8 mouse cellular contexts compared by ENCODE assay signal in genomic region chr9:85596959-85597358, GRCm38 (mm10).
DNase-seq lines count a peak whose midpoint lies in the region; TF ChIP-seq lines count a peak whose summit lies in the region.

No protein-coding gene starts in this region.

- no peaks in the 10 kb centered on the region for H3K9me3 ChIP-seq in MEL (replicated peaks; ENCODE audit: insufficient read depth, low read length)

- TF ChIP-seq CTCF in left cerebral cortex, adult 2 months (IDR thresholded peaks at IDR 0.05) = peak; percentile 46
- peak; percentile 17 to 63 (median 61); a peak in 4 of 6 replicates for TF ChIP-seq CTCF in MEL (IDR thresholded peaks at IDR 0.05 in 2 of 3, conservative IDR thresholded peaks at IDR 0.05 in 1 of 3; ENCODE audit: control insufficient read depth in 1 of 3, insufficient read depth in 1 of 3, low read depth in 2 of 3, low read length in 3 of 3, poor library complexity in 1 of 3, severe bottlenecking in 1 of 3)

- H3K4me1 ChIP-seq in MEL (ENCODE audit: control insufficient read depth in 1 of 2, insufficient read depth in 2 of 2, low read length in 2 of 2) = no peaks in the 10 kb centered on the region

- peak; percentile 69 for TF ChIP-seq RAD21 in MEL (IDR thresholded peaks at IDR 0.05; ENCODE audit: low read depth, low read length)

- no peak overlapping the region for H3K9ac ChIP-seq in MEL (ENCODE audit: control insufficient read depth, low read depth, low read length, poor library complexity, severe bottlenecking)

- no peak for TF ChIP-seq EP300 in MEL (IDR thresholded peaks at IDR 0.05; ENCODE audit: low read depth in 1 of 2, low read length in 2 of 2)

- peak; percentile 6 to 12 for DNase-seq in cerebellum, adult 18-20 months
- DNase-seq in cerebellum, adult 11-12 months = no peak
- DNase-seq in left cerebral cortex, adult 2 months (ENCODE audit: extremely low spot score in 1 of 2, low spot score in 2 of 2) = peak in 1 of 2 experiments; percentile 20
- no peak for DNase-seq in left cerebral cortex, adult 11 months (ENCODE audit: low spot score)
- DNase-seq in MEL (ENCODE audit: low read depth, low spot score) = peak; percentile 38
- DNase-seq in embryo, embryonic 11 days = peak; percentile 27
- peak; percentile 26 for DNase-seq in retina, postnatal 1 day
- no peak for DNase-seq in frontal cortex, postnatal 36 days (ENCODE audit: low spot score in 2 of 2)

- H3K4me3 ChIP-seq in left cerebral cortex, adult 2 months = no peak overlapping the region
- no peak overlapping the region for H3K4me3 ChIP-seq in MEL (ENCODE audit: control insufficient read depth in 1 of 2, insufficient read depth in 1 of 2, low read depth in 2 of 2, low read length in 2 of 2)

- intact Hi-C loops in left cerebral cortex, adult 2 months (cut with DNase I) = no loop called here

- no peaks in the 10 kb centered on the region for H3K36me3 ChIP-seq in MEL (ENCODE audit: control insufficient read depth in 1 of 2, insufficient read depth in 2 of 2, low read length in 2 of 2)

- no peaks in the 10 kb centered on the region for H3K79me2 ChIP-seq in MEL (ENCODE audit: control insufficient read depth, insufficient read depth, low read length, poor library complexity)

- no peak for TF ChIP-seq POLR2A in MEL (IDR thresholded peaks at IDR 0.05; ENCODE audit: control insufficient read depth in 1 of 2, insufficient read depth in 1 of 2, low read depth in 1 of 2, low read length in 2 of 2, poor library complexity in 1 of 2)

- H3K27ac ChIP-seq in left cerebral cortex, adult 2 months = no peak overlapping the region
- H3K27ac ChIP-seq in MEL (ENCODE audit: control insufficient read depth, low read depth, low read length) = no peak overlapping the region

- no peaks in the 10 kb centered on the region for H3K27me3 ChIP-seq in MEL (ENCODE audit: control insufficient read depth in 1 of 2, insufficient read depth in 2 of 2, low read length in 2 of 2)

TF ChIP-seq in MEL, 35 proteins besides CTCF, POLR2A, EP300 and RAD21:
- TF ChIP-seq POLR2AphosphoS5 (IDR thresholded peaks at IDR 0.05; ENCODE audit: borderline replicate concordance, low read depth, low read length) (no peak), USF1 (IDR thresholded peaks at IDR 0.05; ENCODE audit: low read depth, low read length) (peak; percentile 54; the same call in 1 of the 2 replicates), MEF2A (IDR thresholded peaks at IDR 0.05; ENCODE audit: extremely low read depth, insufficient replicate concordance, low read depth, low read length, poor library complexity, severe bottlenecking) (no peak), NRF1 (IDR thresholded peaks at IDR 0.05; ENCODE audit: insufficient read depth, low read depth, low read length, poor library complexity, severe bottlenecking) (no peak), NELFE (IDR thresholded peaks at IDR 0.05; ENCODE audit: low read depth, low read length) (no peak), TBP (IDR thresholded peaks at IDR 0.05; ENCODE audit: low read depth, low read length) (no peak), SMC3 (IDR thresholded peaks at IDR 0.05; ENCODE audit: low read depth, low read length) (peak; percentile 66), MXI1 (IDR thresholded peaks at IDR 0.05; ENCODE audit: low read depth, low read length) (no peak), TCF12 (IDR thresholded peaks at IDR 0.05; ENCODE audit: low read depth, low read length) (no peak), E2F4 (IDR thresholded peaks at IDR 0.05; ENCODE audit: borderline replicate concordance, low read depth, low read length) (no peak), RCOR1 (IDR thresholded peaks at IDR 0.05; ENCODE audit: low read depth, low read length) (no peak), CHD2 (IDR thresholded peaks at IDR 0.05; ENCODE audit: low read length) (no peak), MAFK (IDR thresholded peaks at IDR 0.05; ENCODE audit: borderline replicate concordance, low read depth, low read length) (no peak), MAZ (IDR thresholded peaks at IDR 0.05; ENCODE audit: low read depth, low read length) (no peak), ZMIZ1 (IDR thresholded peaks at IDR 0.05; ENCODE audit: low read depth, low read length) (no peak), ZNF384 (IDR thresholded peaks at IDR 0.05; ENCODE audit: low read depth, low read length) (no peak), TAL1 (IDR thresholded peaks at IDR 0.05; ENCODE audit: low read length) (no peak), MYC (IDR thresholded peaks at IDR 0.05; ENCODE audit: low read depth, low read length) (no peak), ZC3H11A (IDR thresholded peaks at IDR 0.05; ENCODE audit: low read depth, low read length) (peak; percentile 41; the same call in 1 of the 2 replicates), BHLHE40 (IDR thresholded peaks at IDR 0.05; ENCODE audit: borderline replicate concordance, low read depth, low read length) (no peak), KAT2A (conservative IDR thresholded peaks at IDR 0.05; ENCODE audit: low read depth, low read length) (no peak), JUND (IDR thresholded peaks at IDR 0.05; ENCODE audit: low read depth, low read length) (no peak), ETS1 (IDR thresholded peaks at IDR 0.05; ENCODE audit: low read depth, low read length) (no peak)

Comparison
In these comparisons a context has a peak if more than half of its experiments do, and no peak if none do; other contexts are left out.
1. DNase-seq: peak in cerebellum, adult 18-20 months (2 of 2), MEL (single experiment), embryo, embryonic 11 days (single experiment) and retina, postnatal 1 day (single experiment); none in cerebellum, adult 11-12 months (single experiment), left cerebral cortex, adult 11 months (single experiment) and frontal cortex, postnatal 36 days (0 of 2).